Mouse (Mus musculus): ENCODE data around the gene 1810009A15Rik.
"Not testable (repeated sequence)": the region's sequence is repeated elsewhere in the genome, so short reads cannot be mapped to it uniquely, and the experiment has no call there.

1810009A15Rik gene

GRCm38 (mm10) chr19:8880311-8881033 lies 8.2 kb upstream of the 1810009A15Rik start, which contains the start of gene Uqcc3:
TSS of gene Uqcc3 (minus strand) at chr19:8880923.
- peak; percentile 81 for DNase-seq

- no peak for DNase-seq
Observed at GRCm38 (mm10) chr19:8881034-8881392, 7.6 kb upstream of the 1810009A15Rik start.

- DNase-seq: no peak
Observed at GRCm38 (mm10) chr19:8883616-8884015, 5.0 kb upstream of the 1810009A15Rik start, which contains the start of the genes Lbhd1 and Gm49403. TSS of gene Lbhd1 (plus strand) at chr19:8883732. TSS of gene Gm49403 (plus strand) at chr19:8883930.

GRCm38 (mm10) chr19:8886916-8887584 lies 1.6 kb upstream of the 1810009A15Rik start:
- DNase-seq: no peak

GRCm38 (mm10) chr19:8887585-8888463 lies 829 bp upstream of the 1810009A15Rik start:
- no peak for DNase-seq

- DNase-seq: peak; percentile 82
Observed at GRCm38 (mm10) chr19:8892829-8893766, 4.4 kb downstream of the 1810009A15Rik start, which contains the start of gene Ints5. TSS of gene Ints5 (plus strand) at chr19:8893005.

- no peak for DNase-seq
Observed at GRCm38 (mm10) chr19:8895397-8895960, 6.8 kb downstream of the 1810009A15Rik start.

- not testable (repeated sequence) for DNase-seq
Observed at GRCm38 (mm10) chr19:8896231-8896630, 7.6 kb downstream of the 1810009A15Rik start.

- peak; percentile 44 for DNase-seq
Observed at GRCm38 (mm10) chr19:8897211-8897864, 8.7 kb downstream of the 1810009A15Rik start.

GRCm38 (mm10) chr19:8897865-8898495 lies 9.3 kb downstream of the 1810009A15Rik start, which contains the start of gene Ganab:
TSS of gene Ganab (plus strand) at chr19:8898071.
- peak; percentile 92 for DNase-seq

GRCm38 (mm10) chr19:8898576-8898975 lies 9.9 kb downstream of the 1810009A15Rik start:
- no peak for DNase-seq

GRCm38 (mm10) chr19:8899079-8899478 lies 10.4 kb downstream of the 1810009A15Rik start:
- DNase-seq: no peak

- DNase-seq: no peak
Observed at GRCm38 (mm10) chr19:8903412-8903811, 14.8 kb downstream of the 1810009A15Rik start.

GRCm38 (mm10) chr19:8908531-8908930 lies 19.9 kb downstream of the 1810009A15Rik start:
- no peak for DNase-seq

GRCm38 (mm10) chr19:8911810-8912209 lies 23.2 kb downstream of the 1810009A15Rik start:
- DNase-seq: no peak

GRCm38 (mm10) chr19:8914212-8914611 lies 25.6 kb downstream of the 1810009A15Rik start:
- DNase-seq: no peak

GRCm38 (mm10) chr19:8919000-8919399 lies 30.3 kb downstream of the 1810009A15Rik start:
- no peak for DNase-seq

GRCm38 (mm10) chr19:8919684-8920072 lies 31.0 kb downstream of the 1810009A15Rik start:
- no peak for DNase-seq

- peak; percentile 86 for DNase-seq
Observed at GRCm38 (mm10) chr19:8920073-8920736, 31.6 kb downstream of the 1810009A15Rik start, which contains the start of gene B3gat3. TSS of gene B3gat3 (plus strand) at chr19:8920374.

GRCm38 (mm10) chr19:8920836-8921291 lies 32.2 kb downstream of the 1810009A15Rik start:
- no peak for DNase-seq

Measured in right cerebral cortex, postnatal 4 days (tissue).